Mouse (Mus musculus): ENCODE results near the gene Snx18.

Gene Snx18

GRCm38 (mm10) chr13:113596821-113597541, 21.4 kb downstream of the Snx18 start:
- peak; percentile 61 to 78 for DNase-seq

GRCm38 (mm10) chr13:113595987-113596386, 22.4 kb downstream of the Snx18 start:
- peak; percentile 72 to 80 for DNase-seq

- peak; percentile 70 to 74 for DNase-seq
These were observed 23.1 kb downstream of the Snx18 start for GRCm38 (mm10) chr13:113595219-113595618.

DNA sequence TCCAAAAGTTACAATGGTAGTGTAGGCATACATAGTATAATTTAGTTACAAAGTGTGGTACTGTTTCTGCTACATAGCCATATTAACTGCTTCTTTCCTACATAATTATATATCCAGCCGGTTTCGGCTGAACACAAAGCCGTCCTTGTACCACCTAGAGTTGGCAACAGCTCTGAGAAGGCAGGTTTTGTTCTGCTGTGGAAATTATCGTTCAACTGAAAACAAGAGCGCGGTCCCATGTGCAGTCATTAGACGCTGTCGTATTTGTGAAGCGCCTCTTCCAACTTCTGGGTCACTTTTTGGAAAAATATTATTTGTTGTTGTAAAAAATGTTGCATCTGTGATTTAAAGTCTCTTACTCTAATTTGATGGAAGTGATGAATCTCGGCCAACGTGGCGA, 24.0 kb downstream of the Snx18 start:
- peak in 1 of 2 experiments; percentile 31 for DNase-seq

DNA sequence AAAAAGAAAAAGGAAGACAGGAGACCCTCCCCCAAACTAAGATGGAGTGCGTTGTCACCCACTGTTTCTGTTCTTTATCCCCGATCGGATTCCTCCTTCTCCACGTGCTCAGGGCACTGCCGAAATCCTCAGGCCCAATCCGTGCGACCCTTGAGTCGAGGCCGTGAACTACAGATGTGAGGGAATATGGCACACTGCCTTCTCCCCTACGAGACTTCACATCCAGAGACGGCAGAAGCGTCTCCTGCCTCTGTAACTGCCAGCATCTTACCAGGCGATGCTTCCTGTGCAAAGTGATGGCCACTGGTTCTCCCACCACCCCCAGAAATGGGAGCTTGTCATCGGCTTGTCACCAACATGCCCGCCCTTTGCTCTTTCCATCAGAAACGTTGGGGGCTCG, 24.7 kb downstream of the Snx18 start:
- no peak for DNase-seq

DNA sequence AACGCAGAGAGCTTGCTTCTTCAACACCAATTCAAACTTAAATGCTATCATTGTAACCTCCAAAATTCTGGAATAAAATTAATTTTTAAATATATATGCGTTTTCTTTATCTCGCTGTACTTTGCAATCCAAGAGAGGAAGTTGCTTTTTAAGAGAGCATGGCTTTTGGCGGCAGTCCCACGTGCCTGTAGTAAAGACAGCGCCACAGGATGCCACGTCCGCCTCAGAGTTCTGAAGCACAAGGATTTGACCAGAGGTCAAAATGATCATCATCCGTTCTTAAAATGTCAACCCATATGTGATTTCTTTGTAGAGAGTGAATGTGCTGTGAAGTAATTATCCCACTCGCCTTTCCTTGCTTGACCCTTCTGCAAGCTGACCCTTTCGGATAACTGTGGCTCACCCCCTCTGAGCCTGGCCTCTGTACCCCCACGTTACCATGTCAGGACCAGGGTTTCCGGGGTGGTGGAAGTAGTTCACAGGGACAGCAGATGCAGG, 25.6 kb downstream of the Snx18 start:
- no peak for DNase-seq

DNA sequence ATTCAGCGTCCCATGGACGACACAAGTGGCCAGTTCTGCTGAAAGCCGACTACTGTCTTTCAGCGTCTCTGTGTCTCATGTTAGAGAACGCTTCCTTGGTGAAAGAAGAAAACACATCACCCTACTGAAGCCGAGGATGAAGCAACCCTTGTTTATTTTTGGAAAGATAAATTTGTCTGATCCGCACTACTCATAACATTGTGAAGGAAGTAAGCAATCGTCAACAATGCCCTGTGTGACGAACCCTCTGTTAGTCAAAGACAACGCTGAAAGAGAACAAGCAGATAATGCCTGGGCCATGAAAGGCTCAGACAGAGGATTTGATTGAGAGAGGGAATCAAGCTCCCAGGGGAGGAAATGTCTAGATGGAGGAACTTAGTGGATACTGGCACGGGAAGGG, 27.0 kb downstream of the Snx18 start:
- DNase-seq: no peak

- no peak for DNase-seq
These were observed 28.1 kb downstream of the Snx18 start for GRCm38 (mm10) chr13:113590216-113590615.

GRCm38 (mm10) chr13:113589499-113589898, 28.9 kb downstream of the Snx18 start:
- DNase-seq: peak; percentile 39 to 53

DNA sequence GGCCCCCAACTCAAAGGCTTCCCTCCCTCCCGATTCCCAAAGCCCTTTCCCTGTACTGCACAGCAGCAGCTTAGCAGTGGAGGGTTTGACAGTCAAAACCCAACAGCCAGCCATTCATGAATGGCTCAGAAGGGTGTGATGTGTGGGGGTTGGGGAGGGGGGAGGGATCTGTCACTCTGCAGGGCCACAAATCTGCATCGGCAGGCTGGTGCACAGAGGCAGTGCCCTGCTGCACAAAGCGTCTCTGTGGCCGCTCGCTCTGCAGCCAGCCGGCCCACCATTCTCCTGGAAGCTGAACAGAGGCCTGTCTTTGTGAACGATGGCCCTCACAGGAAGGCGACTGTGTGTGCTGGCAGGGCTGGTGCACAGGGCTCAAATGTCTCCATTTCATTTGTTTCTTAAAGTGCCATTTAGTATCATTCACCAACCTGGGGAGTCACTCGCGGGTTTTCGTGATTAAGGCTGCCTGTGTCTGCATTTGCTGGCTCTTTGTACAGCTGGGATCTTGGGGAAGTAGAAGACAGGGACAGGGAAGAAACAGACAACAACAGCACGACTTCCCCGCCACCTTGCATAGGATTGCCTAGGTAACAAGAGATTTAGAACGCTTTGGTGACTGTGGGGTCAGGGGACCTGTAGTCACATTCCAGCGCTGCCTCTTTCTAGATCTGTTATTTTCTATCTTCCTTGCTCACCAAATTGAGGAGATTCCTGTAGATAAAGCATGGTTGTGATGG, 31.0 kb downstream of the Snx18 start:
- peak; percentile 32 to 64 for DNase-seq

DNA sequence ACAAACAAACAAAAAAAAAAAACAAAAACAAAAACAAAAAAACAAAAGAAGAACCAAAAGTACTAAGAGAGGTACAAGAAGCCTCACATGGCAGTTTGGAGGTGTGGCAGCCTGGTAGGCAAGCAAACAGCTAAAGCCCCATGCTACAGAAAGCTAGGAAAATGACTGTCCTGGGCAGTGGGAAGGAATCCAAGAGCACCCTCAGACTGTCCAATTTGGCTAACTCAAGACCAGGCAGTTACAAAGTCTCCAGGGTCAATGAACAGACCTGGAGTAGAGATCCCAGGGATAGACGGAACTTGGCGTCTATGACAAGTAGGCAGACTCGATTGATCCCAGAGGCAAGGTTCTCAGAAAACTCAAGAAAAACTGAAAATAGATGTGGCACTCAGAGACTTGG, 32.8 kb downstream of the Snx18 start:
- no peak for DNase-seq

- DNase-seq: no peak
These were observed 33.9 kb downstream of the Snx18 start for GRCm38 (mm10) chr13:113584431-113584830.

GRCm38 (mm10) chr13:113583563-113583962, 34.8 kb downstream of the Snx18 start:
- no peak for DNase-seq

- no peak for DNase-seq
These were observed 36.3 kb downstream of the Snx18 start for GRCm38 (mm10) chr13:113582024-113582423.

GRCm38 (mm10) chr13:113581436-113581835, 36.9 kb downstream of the Snx18 start:
- no peak for DNase-seq

- no peak for DNase-seq
These were observed 38.0 kb downstream of the Snx18 start for GRCm38 (mm10) chr13:113580400-113580790.

DNA sequence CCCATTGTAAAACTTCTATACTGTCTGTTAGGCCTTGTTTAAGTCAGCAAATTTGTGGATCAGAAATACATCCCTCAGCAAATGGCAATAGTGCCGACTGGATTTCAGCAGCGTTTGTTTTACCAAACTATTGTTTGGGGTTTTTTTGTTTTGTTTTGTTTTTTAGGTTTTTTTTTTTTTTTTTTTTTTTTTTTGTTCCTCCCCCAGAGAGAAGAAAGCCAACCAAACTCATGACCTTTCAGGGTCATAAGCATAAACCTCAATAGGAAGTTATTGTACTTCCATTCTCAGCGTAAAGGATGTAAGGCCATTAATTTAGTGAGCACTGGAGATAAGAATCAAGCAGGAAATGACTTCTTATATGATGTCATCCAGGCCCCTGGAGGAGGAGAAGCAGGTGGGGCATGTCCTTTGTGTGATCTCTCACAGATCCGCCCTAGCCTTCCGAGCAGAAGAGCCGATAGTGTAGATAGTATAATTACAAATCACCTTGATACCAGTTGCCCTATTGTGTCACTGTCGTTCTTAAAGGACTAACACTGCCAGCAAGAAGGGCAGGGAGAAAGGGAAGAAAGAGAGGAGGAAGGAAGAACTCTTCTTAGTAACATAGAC, 38.5 kb downstream of the Snx18 start:
- no peak for DNase-seq

GRCm38 (mm10) chr13:113574232-113574631, 44.1 kb downstream of the Snx18 start:
- no peak for DNase-seq

DNA sequence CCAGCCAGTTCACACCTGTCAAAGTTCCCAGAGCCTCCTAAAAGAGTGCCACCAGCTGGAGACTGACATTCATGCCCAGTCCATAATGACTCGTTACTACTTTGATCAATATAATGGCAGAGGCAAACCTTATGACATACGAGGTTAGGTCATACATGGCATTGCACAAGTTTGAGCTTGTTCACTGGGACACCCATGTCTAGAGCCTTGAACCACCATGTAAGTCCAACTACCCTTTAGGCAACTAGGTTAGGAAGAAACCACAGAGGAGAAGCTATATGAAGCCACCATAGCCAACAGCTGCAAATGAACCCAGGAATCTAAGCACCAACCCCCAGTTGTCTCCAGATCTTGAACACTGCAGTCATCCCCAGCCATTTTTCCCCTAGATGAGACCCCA, 45.0 kb downstream of the Snx18 start:
- no peak for DNase-seq

DNA sequence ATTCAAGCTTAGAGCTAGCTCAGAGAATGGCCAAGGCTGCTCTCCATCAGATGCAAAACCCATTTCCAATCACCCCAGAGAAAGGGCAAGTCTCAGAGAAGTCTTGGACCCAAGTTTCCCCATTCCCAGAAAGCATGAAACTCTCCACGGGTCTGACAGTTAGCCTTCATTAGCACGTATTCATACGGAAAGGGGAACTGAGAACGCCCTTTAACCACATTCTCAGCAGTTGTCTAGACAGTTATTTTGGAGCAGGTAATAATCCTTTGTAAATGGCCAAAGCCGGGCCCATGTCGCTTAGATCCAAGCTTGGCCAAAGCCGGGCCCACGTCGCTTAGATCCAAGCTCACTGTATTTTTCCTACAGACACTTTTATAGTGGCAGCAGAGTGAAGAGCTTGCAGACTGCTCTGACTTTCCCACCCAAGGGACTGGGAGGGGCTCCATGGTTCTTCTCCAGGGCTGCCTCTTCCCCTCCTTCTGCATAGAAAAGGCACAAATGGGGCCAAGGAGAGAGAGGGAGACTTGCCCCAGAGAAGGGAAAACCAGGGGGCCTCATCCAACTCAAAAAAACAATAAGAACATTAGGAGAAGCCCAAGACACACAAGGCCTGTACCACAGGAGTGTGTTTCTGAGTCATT, 46.2 kb downstream of the Snx18 start:
- DNase-seq: no peak

GRCm38 (mm10) chr13:113569526-113569925, 48.8 kb downstream of the Snx18 start:
- no peak for DNase-seq

GRCm38 (mm10) chr13:113566951-113567350, 51.4 kb downstream of the Snx18 start:
- DNase-seq: peak; percentile 46

DNA sequence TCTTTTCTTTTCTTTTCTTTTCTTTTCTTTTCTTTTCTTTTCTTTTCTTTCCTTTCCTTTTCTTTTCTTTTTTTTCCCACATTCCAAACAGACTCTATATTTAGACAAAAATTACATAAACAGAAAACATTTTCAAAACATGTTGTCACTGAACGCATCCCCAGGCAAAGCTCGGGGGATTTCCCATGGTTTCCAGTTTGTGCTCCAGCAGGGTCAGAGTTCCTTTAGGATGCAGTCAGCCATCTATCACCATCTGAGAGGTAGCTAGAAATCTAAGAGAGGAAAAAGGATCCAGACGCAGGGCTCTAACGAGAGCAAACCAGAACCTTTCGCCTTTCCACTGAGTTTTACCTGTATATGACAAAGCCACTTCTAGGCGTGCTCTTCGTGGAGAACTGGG, 52.0 kb downstream of the Snx18 start:
- no peak for DNase-seq
